Mouse (Mus musculus) fat pad, adult 2 months (tissue): ENCODE data around the gene Fh1.
A peak's percentile ranks its signal among the peaks of the same experiment; 100 is the strongest.

Source experiments
- DNase-seq: peaks from one replicate; pipeline ENCODE4 v3.0.0-alpha.2; 2011; ENCODE audit warnings: low read depth, low spot score; ENCODE audit errors: extremely low read depth

Gene Fh1

GRCm38 (mm10) chr1:175625257-175625879 is at the start of gene Fh1:
Fh1 (minus strand) TSS chr1:175625635.
- DNase-seq, result peak; percentile 94

DNA sequence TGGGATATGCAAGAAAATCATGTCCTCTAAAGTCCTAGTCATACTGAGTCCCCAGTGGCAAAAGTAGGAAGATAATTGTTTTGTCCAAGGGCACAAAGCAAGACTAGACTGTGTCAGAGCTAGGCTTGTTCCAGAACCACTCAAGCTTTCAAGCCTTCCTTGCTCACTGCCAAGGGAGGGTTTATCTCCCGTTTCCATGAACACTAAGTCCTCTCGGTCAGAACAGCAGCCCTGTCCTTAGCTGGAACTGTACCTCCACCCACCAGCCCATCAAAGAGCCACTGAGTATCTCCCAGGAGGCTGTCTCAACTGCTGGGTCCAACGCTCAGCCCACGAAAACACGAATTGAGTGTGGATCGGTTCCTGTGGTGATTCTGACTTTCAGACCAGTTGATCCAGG is 49.7 kb upstream of the Fh1 start:
- no peak for DNase-seq

- DNase-seq, result no peak
Measured at GRCm38 (mm10) chr1:175673563-175674325, 48.3 kb upstream of the Fh1 start.

- no peak for DNase-seq
Measured at GRCm38 (mm10) chr1:175671626-175672025, 46.2 kb upstream of the Fh1 start.

- DNase-seq, result no peak
Measured at GRCm38 (mm10) chr1:175670042-175670441, 44.6 kb upstream of the Fh1 start.

DNA sequence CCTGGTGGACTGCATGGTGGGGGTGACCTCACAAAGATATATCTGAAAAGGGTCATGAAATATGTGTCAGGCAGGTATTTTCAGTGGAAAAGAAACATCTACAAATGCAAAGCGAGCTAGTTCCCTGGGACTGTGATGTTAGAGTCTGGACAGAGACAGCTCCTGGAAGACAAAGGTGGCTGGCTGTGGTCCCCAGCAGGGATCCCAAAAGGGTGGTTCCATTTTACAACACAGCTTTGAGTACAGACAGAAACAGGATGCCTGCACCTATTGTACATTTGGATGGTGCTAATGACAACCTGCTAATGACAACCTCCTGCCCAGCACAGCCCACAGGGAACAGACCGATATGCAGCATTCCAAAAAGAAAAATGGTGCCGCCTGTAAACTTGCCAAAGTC is 44.0 kb upstream of the Fh1 start:
- no peak for DNase-seq

GRCm38 (mm10) chr1:175668666-175669405 is 43.4 kb upstream of the Fh1 start:
- no peak for DNase-seq

DNA sequence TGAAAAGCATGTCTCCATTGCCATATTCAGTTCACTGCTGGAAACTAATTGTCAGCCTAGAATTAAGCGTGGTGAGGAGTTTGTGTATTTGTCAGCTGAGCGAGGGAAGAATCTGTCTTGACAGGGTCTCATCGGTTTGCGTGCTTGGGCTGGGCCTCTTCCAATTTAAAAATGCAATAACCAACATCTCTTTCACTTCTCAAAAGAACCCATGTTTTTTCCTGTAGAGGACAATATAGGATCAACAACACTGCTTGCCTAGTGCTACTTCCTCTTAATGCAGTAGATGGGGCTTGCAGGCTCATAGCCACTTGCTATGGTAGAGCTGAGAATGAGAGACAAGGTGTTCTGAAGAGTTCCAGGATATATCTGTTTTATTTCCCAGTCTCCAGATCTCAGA is 34.5 kb upstream of the Fh1 start:
- no peak for DNase-seq

- DNase-seq, result no peak
Measured at GRCm38 (mm10) chr1:175648615-175649014, 23.2 kb upstream of the Fh1 start.

- DNase-seq, result no peak
Measured at GRCm38 (mm10) chr1:175646952-175647351, 21.5 kb upstream of the Fh1 start.

- DNase-seq, result no peak
Measured at GRCm38 (mm10) chr1:175643496-175644265, 18.2 kb upstream of the Fh1 start.

- no peak for DNase-seq
Measured at GRCm38 (mm10) chr1:175640435-175641150, 15.2 kb upstream of the Fh1 start.

DNA sequence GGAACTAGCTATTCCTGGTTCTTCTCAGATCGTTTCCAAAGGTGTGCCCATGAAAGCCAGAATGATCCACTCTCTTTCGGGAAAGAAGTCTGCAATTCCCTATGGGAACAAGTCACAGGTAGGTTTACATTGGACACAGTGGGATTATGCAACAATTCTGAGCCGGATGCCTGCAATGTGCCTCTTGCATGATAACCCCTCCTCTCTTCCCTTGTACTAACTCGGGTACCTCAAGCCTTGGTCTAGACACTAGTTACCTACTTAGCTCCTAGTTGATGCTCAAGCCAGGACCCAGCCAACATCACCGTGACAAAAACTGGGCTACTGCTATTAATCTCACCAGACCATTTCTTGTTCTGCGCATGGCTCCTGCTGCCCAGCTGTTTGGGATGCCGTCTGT is 13.6 kb upstream of the Fh1 start:
- DNase-seq, result no peak

GRCm38 (mm10) chr1:175637677-175638076 is 12.2 kb upstream of the Fh1 start:
- no peak for DNase-seq

DNA sequence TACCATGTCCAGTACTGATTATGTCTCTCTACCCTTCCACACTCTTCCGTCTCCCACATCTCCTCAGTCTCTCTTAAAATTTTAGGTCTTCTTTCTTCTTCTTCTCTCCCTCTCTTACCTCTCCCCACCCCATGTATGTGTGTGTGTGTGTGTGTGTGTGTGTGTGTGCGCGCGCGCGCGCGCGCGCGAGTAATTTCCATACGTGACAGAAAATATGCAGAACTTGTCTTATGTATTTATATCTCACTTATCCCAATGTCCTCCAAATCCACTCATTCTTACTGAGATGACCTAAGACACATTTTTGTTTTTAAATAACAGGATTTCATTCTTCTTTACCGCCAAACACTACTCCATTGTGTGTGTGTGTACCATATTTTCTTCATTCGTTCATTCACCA is 7.0 kb upstream of the Fh1 start:
- DNase-seq, result no peak

- DNase-seq, result no peak
Measured at GRCm38 (mm10) chr1:175631721-175632221, 6.3 kb upstream of the Fh1 start.

DNA sequence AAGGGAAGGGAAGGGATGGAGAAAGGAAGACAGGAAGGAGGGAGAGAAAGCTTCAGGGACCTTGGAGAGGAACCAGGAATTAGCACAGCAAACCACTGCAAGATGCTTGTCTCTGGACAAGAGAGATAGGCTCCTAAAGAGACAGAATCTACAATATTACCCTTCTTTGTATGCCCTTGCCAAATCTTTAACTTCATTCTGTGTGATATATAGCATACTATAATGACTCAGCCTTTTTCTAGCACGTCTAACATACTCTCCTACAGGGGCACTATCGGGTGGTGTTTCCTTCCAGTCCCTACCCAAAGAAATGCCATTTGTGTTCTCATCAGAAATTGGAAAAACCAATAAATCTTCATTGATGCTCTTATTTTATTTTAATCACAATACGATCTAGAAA is 5.6 kb upstream of the Fh1 start:
- no peak for DNase-seq

- DNase-seq, result no peak
Measured at GRCm38 (mm10) chr1:175630345-175630744, 4.9 kb upstream of the Fh1 start.

GRCm38 (mm10) chr1:175629248-175629647 is 3.8 kb upstream of the Fh1 start:
- DNase-seq, result no peak

DNA sequence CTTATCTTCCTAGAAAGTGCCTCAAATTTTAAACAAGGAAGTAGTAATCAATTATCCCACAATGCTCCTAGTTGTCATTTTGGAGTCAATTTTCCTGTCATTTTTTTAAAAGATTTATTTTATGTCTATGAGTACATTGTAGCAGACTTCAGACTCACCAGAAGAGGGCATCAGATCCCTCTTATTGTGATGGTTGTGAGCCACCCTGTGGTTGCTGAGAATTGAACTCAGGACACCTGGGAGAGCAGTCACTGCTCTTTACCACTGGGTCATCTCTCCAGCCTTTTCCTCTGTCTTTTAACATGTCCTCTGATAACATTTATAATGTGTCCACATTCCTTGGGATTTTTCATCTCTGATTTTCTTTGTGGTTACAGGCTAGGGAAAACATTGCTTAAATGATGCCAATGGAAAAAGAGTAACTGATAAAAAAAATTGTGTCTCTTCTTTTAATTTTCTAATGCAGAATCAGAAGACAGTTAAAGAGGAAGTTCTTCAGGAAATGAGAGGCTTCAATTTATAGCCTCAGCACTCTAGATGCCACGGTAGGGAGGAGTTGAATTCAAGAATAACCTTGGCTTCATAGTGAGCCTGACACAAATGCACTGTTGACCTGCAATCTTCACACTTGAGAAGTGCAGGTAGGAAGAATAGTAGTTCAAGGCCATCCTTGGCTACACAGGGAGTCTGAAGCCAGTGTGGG is 706 bp upstream of the Fh1 start:
- no peak for DNase-seq
